11 mouse cellular contexts compared by ENCODE assay signal in genomic region chr11:6569410-6569777, GRCm38 (mm10). TPM values are rescaled to one million over a fixed set of nuclear protein-coding genes. Genes with fewer than 3 reads are reported as not detected.
DNase-seq lines count a peak whose midpoint lies in the region; ATAC-seq and TF ChIP-seq lines count a peak whose summit lies in the region.
"Had no signal": no experiment of that assay in that cellular context is flagged by ENCODE, and none has a peak within 500 bp of the region (broad histone marks: within the 10 kb centered on the region; RNA-seq: fewer than 3 reads in every experiment).

No protein-coding gene starts in this region.

- DNase-seq in left cerebral cortex, adult 2 months (ENCODE audit: extremely low spot score in 1 of 2, low spot score in 2 of 2) = no peak
- DNase-seq in left cerebral cortex, adult 9 months (ENCODE audit: low spot score in 2 of 2) = no peak
- DNase-seq in adrenal gland, postnatal 36 days = peak; percentile 70 to 71
- DNase-seq in midbrain, postnatal 0 days (ENCODE audit: low spot score) = no peak
- no peak for DNase-seq in natural killer cell, adult 2 months (ENCODE audit: low spot score in 2 of 2)
- DNase-seq: cerebellum, adult 11-12 months; kidney, postnatal 36 days had no signal

- peak overlapping the region; percentile 13; the same call in 1 of the 2 replicates for H3K4me2 ChIP-seq in hindbrain, embryonic 13.5 days
- H3K4me2 ChIP-seq in midbrain, postnatal 0 days (ENCODE audit: low read depth, low read length, poor library complexity, severe bottlenecking) = no peak overlapping the region
- H3K4me2 ChIP-seq: embryonic facial prominence, embryonic 15.5 days; lung, embryonic 15.5 days had no signal

- H3K27me3 ChIP-seq in hindbrain, embryonic 13.5 days = no peaks in the 10 kb centered on the region
- H3K27me3 ChIP-seq in midbrain, postnatal 0 days (ENCODE audit: insufficient read depth, low read length) = no peaks in the 10 kb centered on the region
- H3K27me3 ChIP-seq: embryonic facial prominence, embryonic 15.5 days; lung, embryonic 15.5 days had no signal

- H3K27ac ChIP-seq in left cerebral cortex, adult 2 months = peak overlapping the region; percentile 6; the same call in 1 of the 2 replicates
- H3K27ac ChIP-seq in hindbrain, embryonic 13.5 days = peak overlapping the region; percentile 75
- peak overlapping the region; percentile 67 for H3K27ac ChIP-seq in midbrain, postnatal 0 days (ENCODE audit: low read depth, low read length)
- H3K27ac ChIP-seq: embryonic facial prominence, embryonic 15.5 days had no signal

- 46% methylated on average over 3 of the region's 3 CpGs for WGBS in hindbrain, embryonic 13.5 days
- 30% methylated on average over 3 of the region's 3 CpGs for WGBS in midbrain, postnatal 0 days

- H3K9me3 ChIP-seq in hindbrain, embryonic 13.5 days = no peaks in the 10 kb centered on the region
- no peaks in the 10 kb centered on the region for H3K9me3 ChIP-seq in midbrain, postnatal 0 days (ENCODE audit: low read length)
- H3K9me3 ChIP-seq: embryonic facial prominence, embryonic 15.5 days; lung, embryonic 15.5 days had no signal

- peaks cover 26% of the 10 kb centered on the region for H3K4me1 ChIP-seq in hindbrain, embryonic 13.5 days (replicated peaks)
- H3K4me1 ChIP-seq in midbrain, postnatal 0 days (ENCODE audit: insufficient read depth, low read length) = peaks cover 12% of the 10 kb centered on the region

- intact Hi-C loops in left cerebral cortex, adult 2 months (cut with DNase I) = no loop called here

- H3K4me3 ChIP-seq in left cerebral cortex, adult 2 months = no peak overlapping the region
- H3K4me3 ChIP-seq in hindbrain, embryonic 13.5 days = no peak overlapping the region
- H3K4me3 ChIP-seq in midbrain, postnatal 0 days (ENCODE audit: low read depth, low read length) = no peak overlapping the region
- H3K4me3 ChIP-seq: embryonic facial prominence, embryonic 15.5 days; lung, embryonic 15.5 days had no signal

- peaks cover 23% of the 10 kb centered on the region; the same call in 1 of the 2 replicates for H3K36me3 ChIP-seq in hindbrain, embryonic 13.5 days
- H3K36me3 ChIP-seq in midbrain, postnatal 0 days (ENCODE audit: insufficient read depth, low read length) = 0 out of 2 replicates have a peak, but pooled peaks cover 2% of the 10 kb centered on the region

- ATAC-seq in hindbrain, embryonic 13.5 days (ENCODE audit: low FRiP score) = no peak
- ATAC-seq in midbrain, postnatal 0 days (ENCODE audit: low FRiP score) = no peak
- ATAC-seq in CD4-positive, CD25-positive, alpha-beta regulatory T cell, adult 4 months = no peak

- no peak for TF ChIP-seq CTCF in left cerebral cortex, adult 2 months (IDR thresholded peaks at IDR 0.05)
- TF ChIP-seq CTCF in midbrain, postnatal 0 days (IDR thresholded peaks at IDR 0.05) = no peak

- peak overlapping the region; percentile 40; the same call in 1 of the 2 replicates for H3K9ac ChIP-seq in hindbrain, embryonic 13.5 days
- H3K9ac ChIP-seq in midbrain, postnatal 0 days (replicated peaks; ENCODE audit: low read length, poor library complexity, severe bottlenecking) = 0 out of 2 replicates have a peak overlapping the region, but pooled peaks have one; percentile 4
- H3K9ac ChIP-seq: embryonic facial prominence, embryonic 15.5 days; lung, embryonic 15.5 days had no signal

RNA-seq across cellular contexts. Expression of gene Ccm2, which starts 22.7 kb away (rescaled TPM):
- 10 to 100 TPM; 51.3 to 69.5 TPM for total RNA-seq in left cerebral cortex, adult 2 months (2021)
- total RNA-seq in adrenal gland, postnatal 36 days (2021) = 10 to 100 TPM; 32.0 to 45.7 TPM
- polyA plus RNA-seq in hindbrain, embryonic 13.5 days (2015; fragmentation: Nextera tagmentation; extraction: Ambion mirVana) = 94.1 and 99.0 TPM in 2 replicates
- 45.6 and 71.3 TPM in 2 replicates for total RNA-seq in midbrain, postnatal 0 days (2014; rRNA removed)
- 64.3 and 67.1 TPM in 2 replicates for polyA plus RNA-seq in midbrain, postnatal 0 days (2015; fragmentation: Nextera tagmentation; extraction: Ambion mirVana)
- polyA plus RNA-seq in CD4-positive, CD25-positive, alpha-beta regulatory T cell, adult 4 months (2017; shearing (Covaris generic)) = 100 to 1,000 TPM; 203 to 260 TPM

RNA-seq across cellular contexts. Expression of gene Nacad, which starts 36.5 kb away (rescaled TPM):
- 10 to 100 TPM; 41.4 to 43.8 TPM for total RNA-seq in left cerebral cortex, adult 2 months (2021)
- 1 to 10 TPM; 1.0 to 1.6 TPM for total RNA-seq in adrenal gland, postnatal 36 days (2021)
- polyA plus RNA-seq in hindbrain, embryonic 13.5 days (2015; fragmentation: Nextera tagmentation; extraction: Ambion mirVana) = 87.6 and 90.0 TPM in 2 replicates
- total RNA-seq in midbrain, postnatal 0 days (2014; rRNA removed) = 86.9 and 92.3 TPM in 2 replicates
- 67.6 and 68.0 TPM in 2 replicates for polyA plus RNA-seq in midbrain, postnatal 0 days (2015; fragmentation: Nextera tagmentation; extraction: Ambion mirVana)
- polyA plus RNA-seq in CD4-positive, CD25-positive, alpha-beta regulatory T cell, adult 4 months (2017; shearing (Covaris generic)) = under 1 TPM in 1 of 2 experiments, not detected in 1; 0.22 TPM

RNA-seq across cellular contexts. Expression of gene Myo1g, which starts 48.6 kb away (rescaled TPM):
- total RNA-seq in left cerebral cortex, adult 2 months (2021) = under 1 TPM; 0.40 to 0.48 TPM
- 1 to 10 TPM; 2.0 to 2.3 TPM for total RNA-seq in adrenal gland, postnatal 36 days (2021)
- polyA plus RNA-seq in hindbrain, embryonic 13.5 days (2015; fragmentation: Nextera tagmentation; extraction: Ambion mirVana) = 0.42 and 0.48 TPM in 2 replicates
- total RNA-seq in midbrain, postnatal 0 days (2014; rRNA removed) = 0.99 and 1.5 TPM in 2 replicates
- polyA plus RNA-seq in midbrain, postnatal 0 days (2015; fragmentation: Nextera tagmentation; extraction: Ambion mirVana) = 0.38 and 0.62 TPM in 2 replicates
- 100 to 1,000 TPM; 132 to 240 TPM for polyA plus RNA-seq in CD4-positive, CD25-positive, alpha-beta regulatory T cell, adult 4 months (2017; shearing (Covaris generic))

RNA-seq across cellular contexts. Expression of gene Tbrg4, which starts 56.5 kb away (rescaled TPM):
- 10 to 100 TPM; 45.9 to 50.8 TPM for total RNA-seq in left cerebral cortex, adult 2 months (2021)
- 10 to 100 TPM; 61.7 to 64.5 TPM for total RNA-seq in adrenal gland, postnatal 36 days (2021)
- 29.2 and 34.0 TPM in 2 replicates for polyA plus RNA-seq in hindbrain, embryonic 13.5 days (2015; fragmentation: Nextera tagmentation; extraction: Ambion mirVana)
- total RNA-seq in midbrain, postnatal 0 days (2014; rRNA removed) = 35.1 and 46.6 TPM in 2 replicates
- polyA plus RNA-seq in midbrain, postnatal 0 days (2015; fragmentation: Nextera tagmentation; extraction: Ambion mirVana) = 31.3 and 31.4 TPM in 2 replicates
- polyA plus RNA-seq in CD4-positive, CD25-positive, alpha-beta regulatory T cell, adult 4 months (2017; shearing (Covaris generic)) = 10 to 100 TPM; 27.9 to 60.5 TPM

Comparison
In these comparisons a context has a peak if more than half of its experiments do, and no peak if none do; other contexts are left out.
1. DNase-seq: peak in adrenal gland, postnatal 36 days (2 of 2); none in left cerebral cortex, adult 2 months (0 of 2), left cerebral cortex, adult 9 months (0 of 2), midbrain, postnatal 0 days (single experiment) and natural killer cell, adult 2 months (0 of 2).
2. H3K27ac ChIP-seq: peak in every context shown above with its lines; median percentile 75 in hindbrain, embryonic 13.5 days; 67 in midbrain, postnatal 0 days; 6 in left cerebral cortex, adult 2 months.
3. RNA of gene Nacad, which starts 36.5 kb away (total RNA-seq): 86.9 to 92.3 TPM in midbrain, postnatal 0 days and 41.4 to 43.8 TPM in left cerebral cortex, adult 2 months; 1.0 to 1.6 TPM in adrenal gland, postnatal 36 days; every median in the first group is over 10 times any median in the second.